Mouse (Mus musculus) adrenal gland, postnatal 25 days (tissue): ENCODE measurements at regions not wholly inside any gene's neighbourhood (a gene's known extent, or its start where the extent isn't known, plus 50 kb on each side); places are given as distances from the start of the nearest gene placed in this dataset.

ENCODE experiments used
- DNase-seq: peaks from one replicate; pipeline ENCODE4 v3.0.0; 2021; ENCODE audit warnings: mixed read lengths

GRCm38 (mm10) chr1:152313480-152313879 lies 73.0 kb downstream of the Tsen15 start:
- no peak for DNase-seq

DNA sequence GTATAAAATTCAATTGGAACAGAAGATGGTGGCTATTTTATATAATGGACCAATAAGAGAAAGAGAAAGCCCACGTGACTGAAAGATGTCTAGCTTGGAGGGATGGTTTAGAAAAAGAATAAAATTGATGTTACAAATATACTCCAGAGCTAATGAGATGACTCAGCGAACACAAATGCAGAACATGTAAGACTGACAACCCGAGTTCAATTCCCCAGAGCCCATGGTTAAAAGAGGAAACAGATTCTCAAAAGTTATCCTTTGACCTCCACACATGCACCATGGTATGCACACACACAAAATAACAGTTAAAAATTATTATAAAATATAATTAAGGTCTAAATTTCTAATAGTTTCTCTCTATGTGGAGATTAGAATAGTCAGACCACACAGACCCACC lies 81.0 kb downstream of the Tsen15 start:
- no peak for DNase-seq

DNA sequence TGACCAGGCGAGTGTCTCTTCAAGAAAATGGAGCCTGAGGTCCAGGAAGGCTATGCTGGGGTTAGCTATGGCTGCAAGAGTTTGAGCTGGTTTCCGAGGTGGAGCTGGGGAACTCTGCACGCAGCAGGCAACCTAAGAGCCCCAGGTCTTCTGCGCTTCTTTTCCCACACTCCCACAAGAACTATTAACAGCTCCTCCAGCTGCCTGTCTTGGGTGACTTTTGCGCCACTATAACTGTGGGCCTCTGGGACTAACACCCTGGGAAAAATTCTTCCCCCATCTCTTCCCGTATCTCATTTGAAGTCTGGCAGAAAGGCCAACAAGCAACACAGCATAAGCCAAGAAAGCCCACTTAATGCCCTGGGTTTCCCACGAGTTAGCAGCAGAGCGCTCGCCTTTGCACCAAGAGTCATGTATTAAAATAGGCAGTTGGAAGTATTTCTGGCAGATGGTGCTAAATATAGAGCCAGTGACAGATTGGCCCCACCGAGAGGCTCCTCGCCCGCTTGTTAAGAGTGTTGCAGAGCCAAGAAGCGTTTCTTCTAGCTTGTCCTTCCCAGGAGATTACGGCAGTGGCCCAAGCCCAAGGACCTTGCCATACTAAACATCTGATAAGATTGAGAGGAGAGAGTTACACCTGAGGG lies 81.9 kb downstream of the Tsen15 start:
- DNase-seq: no peak

- no peak for DNase-seq
Measured at GRCm38 (mm10) chr1:152301355-152301754, 85.1 kb downstream of the Tsen15 start.

DNA sequence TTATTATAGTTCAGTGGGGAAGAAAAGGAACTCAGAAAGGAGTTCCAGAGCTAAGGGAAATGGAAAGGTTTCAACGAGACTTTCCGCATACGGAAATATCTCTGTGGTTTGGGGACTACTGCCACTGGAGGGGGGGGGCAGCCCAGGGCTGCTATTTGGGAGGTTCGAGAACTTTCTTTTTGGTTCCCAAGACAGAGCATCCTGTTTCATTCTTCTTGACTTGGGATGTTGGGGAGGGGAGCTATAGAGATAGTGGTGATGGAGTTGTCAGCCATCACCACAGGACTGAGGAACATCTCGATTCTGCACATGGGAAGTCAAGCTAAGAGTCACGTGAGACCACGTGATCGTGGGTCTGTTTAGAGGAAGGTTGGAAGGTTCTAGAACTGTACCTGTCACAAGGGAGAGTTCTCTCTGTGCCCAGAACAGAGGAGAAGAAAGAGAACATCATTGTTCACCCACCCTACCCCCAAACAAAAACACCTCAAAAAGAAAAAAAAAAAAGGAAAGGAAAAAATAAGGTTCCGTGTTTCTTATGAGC lies 94.2 kb downstream of the Tsen15 start:
- DNase-seq: no peak

- DNase-seq: peak; percentile 84
Measured at GRCm38 (mm10) chr1:152290768-152291167, 95.7 kb downstream of the Tsen15 start.

- no peak for DNase-seq
Measured at GRCm38 (mm10) chr1:152287566-152288490, 98.7 kb downstream of the Tsen15 start.

- DNase-seq: no peak
Measured at GRCm38 (mm10) chr1:152286677-152287076, 99.8 kb downstream of the Tsen15 start.

- DNase-seq: no peak
Measured at GRCm38 (mm10) chr1:152282106-152282505, 104.4 kb downstream of the Tsen15 start.

GRCm38 (mm10) chr1:152281201-152281600 lies 105.3 kb downstream of the Tsen15 start:
- no peak for DNase-seq

- DNase-seq: no peak
Measured at GRCm38 (mm10) chr1:152280014-152280413, 106.5 kb downstream of the Tsen15 start.

DNA sequence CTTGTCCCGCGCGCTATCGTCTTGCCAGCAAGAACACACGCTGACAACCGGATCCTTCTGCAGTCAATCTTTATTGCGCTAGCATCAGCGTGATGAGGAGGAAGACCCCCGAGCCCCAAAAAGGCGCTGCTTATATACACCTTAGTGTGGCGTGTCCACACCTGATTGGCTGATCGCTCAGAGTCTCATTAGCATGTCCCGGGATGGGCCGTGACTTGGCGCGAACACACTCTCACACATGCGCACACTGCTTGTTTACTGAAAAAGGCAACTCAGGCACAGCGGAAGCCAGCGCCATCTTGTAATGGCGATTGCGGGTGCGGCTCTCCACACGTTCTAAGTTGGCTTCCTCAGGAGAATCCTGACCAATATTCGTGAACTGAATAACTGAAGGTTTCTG lies 111.5 kb downstream of the Tsen15 start:
- DNase-seq: no peak

GRCm38 (mm10) chr1:152273430-152273829 lies 113.1 kb downstream of the Tsen15 start:
- no peak for DNase-seq

- DNase-seq: no peak
Measured at GRCm38 (mm10) chr1:152269936-152270702, 116.4 kb downstream of the Tsen15 start.

- DNase-seq: no peak
Measured at GRCm38 (mm10) chr1:152266390-152266789, 120.1 kb downstream of the Tsen15 start.

DNA sequence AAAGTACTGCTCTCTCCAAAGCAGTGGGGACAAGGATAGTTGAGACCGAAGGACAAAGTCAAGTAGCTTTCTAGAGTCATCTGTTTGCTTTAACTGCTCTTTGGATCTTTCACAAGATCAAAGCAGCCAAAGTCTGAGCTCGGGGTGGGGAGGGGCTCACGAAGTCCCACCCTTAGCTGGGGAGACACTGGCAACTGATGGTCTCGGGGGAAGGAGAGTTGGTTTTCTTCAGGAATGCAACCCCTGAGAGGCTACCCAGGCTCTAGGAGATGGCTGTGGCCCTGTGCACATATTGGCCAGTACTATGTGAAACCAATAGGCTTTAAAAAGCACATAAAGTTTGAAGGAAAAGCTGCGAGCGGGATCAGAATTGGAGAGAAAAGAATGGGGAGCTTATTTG lies 121.5 kb downstream of the Tsen15 start:
- DNase-seq: no peak

GRCm38 (mm10) chr1:152261472-152261871 lies 125.0 kb downstream of the Tsen15 start:
- no peak for DNase-seq

DNA sequence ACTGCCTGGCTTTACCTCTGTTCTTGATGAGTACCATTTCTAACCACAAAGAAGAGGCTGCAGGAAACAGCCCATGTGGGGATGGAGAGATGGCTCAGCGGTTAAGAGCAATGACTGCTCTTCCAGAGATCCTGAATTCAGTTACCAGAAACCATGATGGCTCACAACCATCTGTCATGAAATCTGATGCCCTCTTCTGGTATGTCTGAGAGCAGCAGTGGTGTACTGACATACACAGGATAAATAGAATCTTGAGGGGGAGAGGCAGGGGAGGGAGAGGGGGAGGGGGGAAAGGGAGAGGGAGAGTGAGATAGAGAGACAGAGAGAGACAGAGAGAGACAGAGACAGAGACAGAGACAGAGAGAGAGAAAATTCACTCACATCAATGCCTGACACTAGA lies 125.5 kb downstream of the Tsen15 start:
- DNase-seq: no peak

DNA sequence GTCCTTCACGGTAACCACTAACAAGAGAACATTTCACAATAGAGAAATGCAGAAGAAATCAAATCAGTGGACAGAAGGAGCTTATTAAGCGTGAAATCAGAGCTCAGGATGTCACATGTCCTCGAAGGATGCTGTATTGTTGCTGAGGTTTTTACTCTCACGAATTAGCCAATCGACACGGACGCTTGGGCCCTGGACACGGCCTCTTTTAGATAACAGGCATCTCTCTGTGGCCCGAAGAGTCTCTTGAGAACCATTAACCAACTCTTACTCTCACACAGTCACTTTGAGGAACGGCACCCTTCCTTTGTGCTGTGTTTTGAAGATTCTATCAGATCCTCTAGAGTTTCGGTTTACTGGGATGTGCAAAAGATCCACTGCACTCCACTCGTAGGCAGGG lies 128.2 kb downstream of the Tsen15 start:
- no peak for DNase-seq

DNA sequence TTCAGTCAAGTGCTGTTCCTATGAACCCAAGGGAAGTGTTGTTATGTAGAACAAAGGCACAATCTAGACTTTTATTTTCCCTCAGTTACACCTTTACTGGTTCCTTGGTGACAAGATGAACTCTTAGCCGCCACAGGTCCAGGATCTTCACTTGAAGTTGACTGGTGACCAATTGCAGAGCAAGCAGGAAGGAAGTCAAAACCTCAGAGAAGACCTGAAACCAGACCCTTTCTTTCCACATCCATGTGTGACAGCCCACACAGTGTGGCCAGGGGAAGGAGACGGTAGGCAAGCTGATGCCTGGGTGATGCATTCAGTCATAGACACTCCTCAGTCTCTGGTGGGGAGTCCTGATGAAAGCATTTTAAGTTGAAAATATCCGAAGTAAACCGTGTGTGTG lies 132.6 kb downstream of the Tsen15 start:
- DNase-seq: no peak

- no peak for DNase-seq
Measured at GRCm38 (mm10) chr1:152253486-152253885, 133.0 kb downstream of the Tsen15 start.

- no peak for DNase-seq
Measured at GRCm38 (mm10) chr1:152252658-152253267, 133.7 kb downstream of the Tsen15 start.
